Mouse (Mus musculus) ES-CJ7 (cell line): ENCODE measurements around the gene Gins2.

Experiments
- DNase-seq: peaks from one replicate; pipeline ENCODE4 v3.0.0; 2011; ENCODE audit warnings: low read depth, low spot score

Gene Gins2

DNA sequence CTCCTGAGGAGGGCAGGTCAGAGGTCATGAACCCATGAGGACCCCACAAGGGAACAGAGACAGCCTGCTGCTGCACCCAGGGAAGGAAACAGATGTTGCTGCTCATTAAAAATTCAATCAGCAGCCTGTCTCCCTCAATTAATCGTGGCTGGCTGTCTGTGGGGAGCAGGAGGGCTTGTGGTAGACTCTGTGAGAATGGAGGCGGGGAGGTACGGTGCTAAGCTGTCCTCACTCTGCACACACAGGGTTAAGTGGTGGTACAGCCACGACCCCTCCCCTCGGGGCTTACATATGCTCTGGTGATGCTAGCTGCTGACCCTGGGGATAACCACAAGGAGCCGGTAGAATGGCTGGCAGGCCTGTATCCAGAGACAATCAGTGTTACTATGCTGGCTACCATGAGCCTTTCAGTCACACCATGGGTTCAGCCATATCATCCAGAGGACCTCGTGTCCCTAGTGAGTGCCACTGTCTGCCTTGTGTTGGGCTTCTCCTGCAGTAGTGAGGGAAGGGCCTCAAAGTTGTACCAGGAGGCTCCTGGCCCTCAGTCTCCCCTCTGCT is 23.9 kb downstream of the Gins2 start:
- no peak for DNase-seq

DNA sequence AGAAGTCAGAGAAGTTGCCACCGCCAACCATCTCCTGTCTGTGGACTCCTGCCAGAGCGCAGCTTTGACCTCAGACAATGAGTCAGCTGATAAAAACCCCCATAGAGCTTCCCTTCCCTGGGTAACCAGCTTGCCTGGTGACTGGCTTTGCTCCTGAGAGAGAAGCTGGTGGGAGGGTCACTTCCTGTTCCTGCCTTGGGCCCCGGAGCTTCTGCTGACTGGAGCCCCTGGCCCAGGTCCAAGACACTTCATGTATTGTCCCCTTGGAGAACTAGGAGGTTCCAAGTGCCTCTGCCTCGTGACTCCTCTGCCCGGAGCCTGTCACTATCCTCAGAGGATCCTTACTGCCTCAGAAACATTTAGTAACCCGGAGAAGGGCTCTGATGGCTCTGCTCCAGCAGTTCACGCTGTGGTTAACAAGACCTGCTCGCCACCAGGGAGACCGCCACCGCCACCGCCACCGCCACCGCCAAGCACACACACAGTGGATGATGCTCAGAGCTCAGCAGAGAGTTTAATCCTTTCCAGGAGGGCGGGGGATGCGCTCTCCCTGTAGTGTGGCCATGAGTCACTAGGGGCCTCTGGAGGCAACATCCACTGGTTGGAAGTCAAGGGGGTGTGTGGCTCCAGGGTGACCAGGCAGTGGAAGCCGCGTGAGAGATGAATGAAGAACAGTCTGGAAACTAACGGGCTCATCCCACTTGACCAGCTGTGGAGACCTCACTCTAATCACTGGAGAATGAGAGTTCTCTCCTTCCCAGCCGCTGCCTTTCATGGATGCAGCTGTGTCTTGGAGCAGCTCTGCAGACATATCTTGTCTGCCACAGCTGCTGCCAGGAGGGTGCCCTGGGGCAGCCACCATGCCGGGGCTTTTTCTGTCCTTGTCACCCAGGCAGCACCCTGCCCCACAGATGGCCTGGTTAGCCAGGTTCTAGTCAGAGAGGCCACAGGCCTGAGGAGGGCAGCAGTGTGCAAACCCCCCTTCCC is 25.0 kb downstream of the Gins2 start:
- peak; percentile 61 for DNase-seq

DNA sequence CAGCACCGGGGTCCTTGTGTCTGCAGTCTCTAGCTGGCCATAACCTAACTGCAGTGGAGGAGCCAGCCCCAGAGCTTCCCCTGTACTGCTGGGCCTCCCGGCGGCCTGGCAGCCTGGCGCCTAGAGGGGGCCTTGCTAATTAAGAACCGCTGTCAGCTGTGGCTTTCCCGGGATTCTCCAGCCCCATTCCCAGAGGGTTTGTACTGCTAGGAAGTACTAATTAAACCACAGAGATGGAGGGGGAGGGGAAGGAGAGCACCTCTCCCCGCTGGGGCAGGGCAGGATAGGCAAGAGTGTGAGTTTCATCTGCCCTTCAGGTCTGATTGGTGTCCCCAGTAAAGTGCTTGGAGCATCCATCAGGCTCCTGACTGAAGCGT is 25.8 kb downstream of the Gins2 start:
- DNase-seq, result no peak

DNA sequence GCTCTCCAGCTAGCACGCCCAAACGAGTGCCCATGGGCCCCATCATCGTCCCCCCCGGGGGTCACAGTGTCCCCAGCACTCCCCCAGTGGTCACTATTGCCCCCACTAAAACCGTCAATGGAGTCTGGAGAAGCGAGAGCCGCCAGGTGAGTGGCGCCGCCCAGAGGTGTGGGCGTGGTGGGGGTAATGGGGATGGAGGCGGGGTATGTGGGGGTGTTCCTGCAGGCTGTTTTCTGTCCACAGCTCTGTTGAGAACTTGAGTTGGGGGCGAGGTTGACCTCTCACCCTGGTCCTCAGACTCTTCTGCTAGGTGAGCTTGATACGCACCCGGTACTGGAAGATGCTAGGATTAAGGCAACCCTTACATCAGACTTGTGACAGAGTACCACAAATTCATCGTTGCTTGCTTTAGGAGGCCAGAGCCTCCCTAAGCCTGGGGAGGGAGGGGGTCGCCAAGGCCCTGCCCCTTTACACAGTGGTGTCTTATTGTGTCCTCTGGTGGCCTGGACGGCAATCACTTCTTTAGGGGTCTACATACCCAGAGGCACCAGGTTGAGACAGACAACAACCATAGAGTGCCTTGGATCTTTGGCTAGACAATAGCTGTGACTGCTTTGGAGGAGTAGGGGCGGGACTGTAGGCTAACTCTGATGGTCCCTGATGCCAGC is 26.3 kb downstream of the Gins2 start:
- no peak for DNase-seq

DNA sequence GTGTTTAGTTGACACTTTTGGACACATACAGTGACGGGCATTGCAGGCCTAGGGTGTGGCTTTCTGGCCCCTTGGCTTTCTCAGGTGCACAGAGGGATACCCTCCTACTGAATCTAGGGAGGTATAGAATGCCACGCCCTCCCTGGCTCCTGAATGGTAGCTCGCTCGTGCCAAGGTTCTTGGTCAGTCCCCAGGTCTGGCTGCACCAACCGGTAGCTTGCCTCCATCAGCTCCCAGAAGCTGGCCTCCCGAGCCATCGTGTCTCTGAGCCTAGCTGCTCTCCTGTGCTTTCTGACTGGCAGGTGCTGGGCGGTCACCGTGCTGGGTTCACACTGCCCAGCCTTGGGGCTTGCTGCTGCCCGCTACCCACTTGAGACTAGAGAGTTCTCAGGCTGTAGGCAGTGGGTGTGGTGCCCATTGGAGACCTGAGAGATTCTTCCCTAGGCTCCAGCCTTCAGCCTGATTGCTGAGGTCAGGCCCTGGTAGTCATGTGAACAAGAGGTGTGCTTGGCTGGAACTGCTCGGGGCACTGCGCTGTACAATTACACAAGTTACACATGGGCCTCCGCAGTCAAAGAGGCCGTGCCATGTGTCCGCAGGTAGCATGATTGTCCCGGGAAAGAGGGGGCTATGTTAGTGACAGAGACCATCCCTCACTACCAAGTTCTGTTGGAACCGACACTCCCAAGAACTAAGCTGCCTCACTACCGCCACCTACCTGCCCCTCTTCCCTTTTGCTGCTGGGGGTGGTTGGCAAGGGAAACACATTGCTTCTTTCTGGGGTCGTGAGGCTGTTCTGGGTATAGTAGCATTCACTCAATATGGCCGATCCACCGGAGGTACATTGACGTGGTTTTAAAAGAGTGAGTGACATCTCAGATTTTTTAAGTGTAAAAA is 27.3 kb downstream of the Gins2 start:
- DNase-seq, result peak; percentile 64

DNA sequence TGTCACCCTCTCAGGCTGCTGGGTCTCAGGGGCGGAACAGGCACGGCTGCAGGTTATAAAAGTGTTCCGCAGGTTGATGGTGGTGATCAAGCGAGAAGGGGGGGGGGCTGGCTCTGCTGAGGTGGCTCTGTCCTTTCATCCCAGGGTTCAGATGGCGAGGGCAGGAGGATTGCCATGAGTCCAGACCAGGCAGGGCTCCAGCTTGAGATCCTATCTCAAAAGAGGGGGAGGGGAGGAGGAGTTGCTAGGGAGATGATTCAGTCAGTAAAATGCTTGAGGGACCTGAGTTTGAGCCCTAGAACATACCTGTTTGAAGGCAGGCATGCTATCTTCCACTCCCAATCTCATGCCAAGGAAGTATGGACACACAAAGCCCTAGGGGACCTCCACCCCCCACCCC is 28.6 kb downstream of the Gins2 start:
- no peak for DNase-seq

DNA sequence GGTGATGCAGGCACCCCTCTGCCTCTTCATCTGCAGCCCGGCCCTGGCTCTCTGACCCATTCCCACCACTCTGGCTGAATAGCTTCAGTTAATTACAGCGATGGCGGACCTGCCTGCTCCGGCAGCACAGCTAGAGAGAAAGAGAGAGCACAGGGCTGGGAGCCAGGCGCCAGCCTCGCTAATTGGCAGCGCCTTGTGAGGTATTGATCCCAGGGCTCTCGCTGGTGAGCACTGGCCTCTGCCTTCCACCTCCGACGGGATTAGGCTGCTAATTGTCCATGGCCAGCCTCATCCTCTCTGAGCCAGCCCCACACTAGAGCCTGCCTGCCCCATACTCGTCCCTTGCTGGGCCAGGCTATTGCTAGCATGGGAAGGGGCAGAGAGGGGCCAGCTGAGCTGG is 29.4 kb downstream of the Gins2 start:
- no peak for DNase-seq

DNA sequence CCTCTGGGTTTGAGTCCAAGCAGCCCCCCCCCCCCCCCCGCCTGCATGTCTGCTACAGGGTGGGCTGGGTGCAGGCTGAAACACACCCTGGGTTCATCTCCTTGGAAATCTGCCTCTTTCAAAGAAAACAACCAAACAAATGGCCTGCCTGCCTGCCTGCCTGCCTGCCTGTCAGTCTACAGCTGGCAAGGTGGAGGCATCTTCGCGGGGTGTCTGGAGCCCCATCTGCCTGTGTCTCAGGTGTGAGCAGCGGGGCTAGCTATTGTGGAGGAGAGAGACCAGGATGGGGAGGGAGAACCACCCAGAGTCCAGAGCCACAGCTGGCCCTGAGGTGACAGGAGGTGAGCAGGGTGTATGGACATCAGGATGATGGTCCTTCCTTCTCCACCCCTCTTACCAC is 30.9 kb downstream of the Gins2 start:
- no peak for DNase-seq

DNA sequence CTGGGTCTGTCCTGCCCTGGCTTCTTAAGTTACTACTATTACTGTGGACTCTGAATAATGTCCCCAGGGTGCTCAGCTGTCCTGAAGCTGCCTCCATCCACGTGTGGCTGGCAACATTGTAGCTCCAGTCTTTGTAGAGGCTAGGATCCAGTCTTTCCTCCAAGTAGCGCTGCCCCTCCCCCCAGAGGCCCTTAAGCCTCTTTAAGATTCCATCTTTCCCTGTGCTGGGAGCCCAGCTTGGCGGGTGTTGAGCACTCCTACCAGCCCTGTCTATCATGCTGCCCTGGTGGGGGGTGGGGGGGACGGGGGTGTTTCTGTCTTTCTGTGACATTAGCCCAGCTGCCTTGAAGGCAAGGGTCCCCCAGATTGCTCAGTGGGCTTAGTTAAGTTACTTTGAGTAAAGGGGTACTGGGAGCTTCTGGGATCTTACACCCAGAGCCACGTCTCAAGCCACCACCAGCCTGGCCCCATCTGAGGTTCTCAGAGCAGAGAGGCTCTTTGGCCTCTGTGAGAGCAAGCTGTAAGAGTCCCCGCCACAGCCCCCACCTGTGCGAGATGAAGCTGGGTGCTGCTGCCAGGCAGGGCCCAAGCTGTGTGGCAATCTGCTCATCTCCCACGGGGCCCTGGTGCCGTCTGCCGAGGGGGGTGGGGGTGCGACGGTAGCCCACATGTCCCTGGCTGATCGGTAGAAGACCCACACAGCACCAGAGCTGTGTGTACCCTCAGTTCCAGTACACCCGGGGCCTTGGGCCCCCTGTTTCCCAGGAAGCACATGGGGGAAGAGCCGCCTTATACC is 31.7 kb downstream of the Gins2 start:
- no peak for DNase-seq

DNA sequence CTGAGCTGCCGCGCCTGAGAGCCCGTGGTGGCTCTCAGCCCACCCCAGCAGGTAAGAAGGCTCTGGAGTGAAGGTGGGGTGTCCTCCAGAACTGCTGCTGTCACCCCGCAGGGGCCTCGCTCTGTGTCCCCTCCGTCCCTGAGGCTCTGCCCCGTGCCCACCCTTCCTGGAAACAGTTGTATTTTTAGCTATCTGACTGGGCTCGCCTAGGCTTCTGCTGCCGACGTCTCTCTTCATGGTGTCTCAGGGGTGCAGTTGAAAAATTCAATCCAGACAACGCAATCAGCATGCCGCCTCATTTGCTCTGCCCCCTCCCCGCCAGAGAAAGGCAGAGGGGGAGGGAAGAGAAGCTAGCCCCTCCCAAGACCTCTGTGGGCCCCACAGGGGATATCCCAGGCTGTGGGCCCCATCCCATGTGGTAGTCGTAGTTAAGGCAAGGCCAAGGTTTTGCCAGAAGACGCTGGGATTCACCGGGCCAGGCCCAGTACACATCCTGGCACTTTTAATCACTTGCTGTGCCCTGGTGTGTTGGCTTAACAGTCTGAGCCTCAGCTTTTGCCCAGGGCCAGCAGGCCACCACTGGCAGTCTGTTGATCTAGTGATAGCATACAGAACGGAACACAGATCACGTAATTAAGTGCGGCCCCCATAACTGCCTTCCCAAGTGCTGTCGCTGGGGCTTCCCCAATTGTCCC is 32.8 kb downstream of the Gins2 start:
- no peak for DNase-seq

DNA sequence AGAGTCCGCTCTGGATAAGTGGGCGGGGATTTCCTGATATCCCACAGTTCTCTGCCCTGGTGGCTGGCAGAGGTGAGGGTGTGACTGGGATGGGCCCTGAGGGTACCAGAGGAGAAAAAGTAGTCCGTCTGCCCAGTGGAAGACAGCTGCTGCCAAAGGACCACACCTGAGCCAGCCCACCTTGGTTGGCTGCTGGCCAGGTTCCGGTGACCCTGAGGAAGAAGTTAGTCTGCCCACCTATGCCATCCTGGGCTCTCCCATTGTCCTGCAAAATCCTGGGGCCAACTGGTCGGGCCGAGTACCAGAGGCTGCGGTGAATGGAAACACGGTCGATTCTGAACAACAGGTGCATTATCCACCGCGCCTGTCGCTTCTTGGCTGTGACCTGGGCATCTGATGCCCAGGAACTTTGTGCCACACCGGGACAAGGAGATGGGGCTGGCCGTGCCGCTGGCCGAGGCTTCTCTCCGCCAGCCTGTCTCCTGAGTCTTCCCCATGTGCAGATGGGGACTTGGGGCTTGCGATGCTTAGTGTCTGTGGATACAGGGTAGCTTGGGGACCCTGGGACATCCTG is 34.6 kb downstream of the Gins2 start:
- no peak for DNase-seq

DNA sequence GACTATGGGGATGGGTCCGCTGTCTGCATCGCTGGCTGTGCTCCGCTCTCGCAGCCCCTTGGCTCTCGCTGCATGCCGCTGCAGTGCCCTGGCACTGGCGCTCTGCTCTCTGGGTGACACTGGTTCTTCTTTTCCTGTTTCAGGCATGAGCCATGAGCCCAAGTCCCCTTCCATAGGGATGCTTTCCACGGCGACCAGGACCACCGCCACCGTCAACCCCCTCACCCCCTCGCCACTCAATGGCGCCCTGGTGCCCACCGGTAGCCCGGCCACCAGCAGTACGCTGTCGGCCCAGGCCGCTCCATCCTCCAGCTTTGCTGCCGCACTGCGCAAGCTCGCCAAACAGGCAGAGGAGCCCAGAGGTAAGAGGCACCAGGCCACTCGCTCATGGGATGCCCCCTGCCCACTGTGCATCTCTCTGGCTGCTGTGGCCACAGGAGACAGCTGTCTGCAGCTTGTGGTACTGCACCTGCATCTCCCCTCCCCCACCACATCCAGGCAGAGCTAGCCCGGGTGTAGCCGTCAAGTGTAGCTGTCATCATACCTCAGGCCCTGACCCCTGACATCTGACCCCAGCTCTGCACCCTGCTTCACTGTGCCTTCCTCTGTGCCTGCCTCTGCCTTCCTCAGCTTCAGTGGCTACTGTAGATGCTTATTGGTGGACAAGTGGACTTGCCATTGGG is 35.5 kb downstream of the Gins2 start:
- DNase-seq, result peak; percentile 33

DNA sequence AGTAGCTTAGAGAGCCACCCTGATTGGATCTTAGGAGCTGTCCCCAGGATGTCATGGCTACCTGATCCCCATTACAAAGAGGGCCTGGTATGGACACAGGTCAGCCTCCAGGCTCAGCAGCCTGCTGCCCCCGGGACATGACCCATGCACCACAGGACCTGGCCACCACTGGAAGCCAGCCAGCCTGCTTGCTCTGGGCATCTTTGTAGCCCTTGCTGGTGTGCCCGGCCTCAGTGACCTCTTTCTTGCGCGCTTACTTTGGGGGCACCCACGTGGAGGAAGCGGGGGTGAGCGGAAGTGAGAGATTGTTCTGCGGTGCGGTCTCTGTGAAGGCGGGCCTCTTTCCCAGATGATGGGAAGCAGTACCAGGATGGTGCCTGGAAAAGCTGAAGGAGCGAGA is 36.6 kb downstream of the Gins2 start:
- DNase-seq, result no peak

DNA sequence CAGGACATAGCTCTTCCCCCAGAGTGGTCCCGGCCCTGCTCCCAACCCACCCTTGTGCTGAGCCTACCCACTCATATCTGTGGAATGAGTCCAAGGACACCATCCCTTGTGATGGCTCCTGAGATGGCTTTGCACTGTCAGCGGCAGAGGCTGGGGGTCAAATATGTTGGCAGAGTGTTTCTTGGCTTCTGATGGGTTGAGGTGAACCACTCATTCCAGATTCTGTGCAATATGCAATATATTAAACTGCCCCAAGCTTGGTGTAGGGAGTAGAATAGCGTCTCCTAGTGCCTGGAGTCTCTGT is 37.5 kb downstream of the Gins2 start:
- DNase-seq, result no peak

DNA sequence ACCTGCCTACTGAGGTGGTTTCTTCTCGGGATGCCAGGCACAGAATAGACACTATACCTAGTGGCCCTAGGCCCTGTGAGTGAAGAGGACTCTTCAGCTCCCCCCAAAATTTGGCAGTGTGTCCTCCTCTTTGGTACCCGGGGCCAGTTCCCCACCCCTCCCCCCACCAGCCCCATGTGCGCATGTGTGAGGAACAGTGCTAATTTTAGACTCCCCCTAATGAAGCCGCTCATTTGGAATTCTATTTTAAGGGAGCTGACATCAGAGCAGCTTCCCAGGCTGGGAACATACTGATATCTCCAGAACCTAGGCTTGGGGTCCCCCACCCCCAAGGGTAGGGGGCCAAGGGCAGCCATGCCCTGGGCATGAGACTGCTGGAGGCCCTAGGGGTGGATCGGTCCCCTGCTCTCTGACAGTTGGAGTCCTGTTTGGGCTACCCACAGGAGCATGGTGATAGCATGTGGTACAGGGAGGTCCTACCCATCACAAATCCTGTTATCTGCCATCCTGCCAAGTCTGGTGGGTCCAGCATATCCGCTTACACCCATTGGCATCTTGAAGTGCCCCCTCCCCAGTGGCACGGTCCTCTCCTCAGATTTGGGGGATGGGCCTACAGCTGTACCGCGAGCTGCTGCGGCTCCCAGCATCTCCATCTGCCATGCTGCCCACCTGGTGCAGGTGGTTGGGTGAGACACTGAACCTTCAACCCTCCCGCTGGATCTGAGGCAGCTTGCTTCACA is 38.0 kb downstream of the Gins2 start:
- no peak for DNase-seq

DNA sequence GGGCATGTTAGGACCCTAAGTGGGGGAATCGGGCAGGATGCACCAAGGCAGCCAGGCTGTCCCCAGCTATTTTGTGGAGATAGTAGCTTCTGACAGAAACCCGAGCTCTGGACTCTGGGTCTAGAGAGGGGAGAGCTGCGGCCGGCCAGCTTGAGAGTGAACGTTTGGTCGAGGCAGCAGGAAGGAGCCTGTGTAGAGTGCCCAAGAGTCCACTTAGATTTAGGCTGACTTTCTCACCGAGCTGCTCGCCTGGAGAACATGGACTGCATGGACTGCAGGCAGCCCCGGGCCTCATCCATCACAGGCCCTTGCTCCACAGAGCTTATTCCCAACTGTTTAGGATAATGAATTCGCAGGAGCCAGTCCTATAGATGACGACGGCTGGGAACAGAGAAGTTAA is 38.7 kb downstream of the Gins2 start:
- DNase-seq, result no peak

DNA sequence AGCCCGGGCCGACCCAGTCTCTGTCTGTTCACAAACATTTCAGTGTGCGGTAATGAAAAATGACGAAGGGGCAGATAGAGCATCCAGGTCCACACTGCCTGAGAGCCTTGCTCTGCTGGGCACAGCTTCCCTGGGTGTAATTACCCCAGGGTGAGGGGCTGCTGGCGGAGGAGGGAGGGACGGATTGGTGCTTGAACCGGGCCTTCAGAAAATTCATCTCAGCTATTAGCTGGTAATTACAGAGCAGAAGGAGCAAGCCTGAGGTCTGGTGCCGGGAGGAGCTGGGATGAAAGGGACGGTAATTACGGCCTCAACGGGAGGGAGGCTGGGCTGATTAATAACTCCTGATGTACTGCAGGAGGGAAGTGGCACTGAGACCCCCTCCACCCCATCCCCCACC is 39.2 kb downstream of the Gins2 start:
- DNase-seq, result no peak

DNA sequence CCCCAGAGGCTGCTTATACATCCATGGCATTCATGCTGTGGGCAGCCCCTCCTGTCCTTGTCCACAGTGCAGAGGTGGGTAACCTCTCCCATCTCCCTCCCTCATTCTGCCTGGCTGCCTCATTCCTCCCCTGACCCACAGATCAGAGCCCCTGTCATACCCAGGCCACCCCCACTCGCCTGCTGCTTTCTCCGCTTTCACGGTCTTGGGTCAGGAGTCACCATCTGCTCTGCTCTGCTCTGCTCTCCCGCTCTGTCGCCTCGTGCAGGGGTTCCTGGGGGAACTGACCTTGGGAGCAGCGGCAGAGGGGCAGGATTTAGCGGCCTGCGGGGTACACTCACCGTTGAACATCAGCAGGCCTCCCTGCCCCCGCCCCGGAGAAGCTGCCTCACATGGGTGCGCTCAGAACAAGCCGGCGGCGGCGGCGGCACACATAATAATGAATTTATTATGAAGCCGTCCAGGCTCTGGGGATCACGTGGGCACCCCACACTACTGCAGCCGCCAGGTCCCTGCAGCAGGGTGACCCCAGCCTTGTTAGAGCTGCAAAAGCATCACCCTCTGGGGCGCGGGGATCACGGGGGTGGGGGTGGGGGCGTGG is 39.7 kb downstream of the Gins2 start:
- DNase-seq, result no peak
